Mouse (Mus musculus): ENCODE measurements around the gene Primpol. TPM values are rescaled to one million over a fixed set of nuclear protein-coding genes. Genes with fewer than 3 reads are reported as not detected.

Primpol gene
- polyA plus RNA-seq, 1 experiment = 2.8 TPM

DNA sequence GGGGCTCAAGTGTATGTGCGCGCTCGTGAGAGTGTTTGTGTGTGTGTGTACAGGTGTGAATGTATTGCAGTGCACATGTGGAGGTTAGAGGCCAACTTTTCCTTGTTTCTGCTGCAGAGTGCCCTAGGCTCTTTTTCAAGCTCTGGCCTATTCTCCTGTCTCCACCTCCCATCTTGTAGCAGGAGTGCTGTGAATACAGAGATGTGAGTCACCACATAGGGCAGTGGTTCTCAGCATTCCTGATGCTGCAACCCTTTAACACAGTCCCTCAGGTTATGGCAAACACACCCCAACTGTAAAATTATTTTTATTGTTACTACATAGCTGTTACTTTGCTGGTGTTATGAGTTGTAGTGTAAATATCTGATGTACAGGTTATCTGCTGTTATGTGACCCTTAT, 13.4 kb upstream of the Primpol start:
- 98% methylated on average over 3 of the region's 3 CpGs for WGBS
- no peaks in the 10 kb centered on the region for H3K27me3 ChIP-seq (ENCODE audit: control insufficient read depth, insufficient read depth, low read length)

DNA sequence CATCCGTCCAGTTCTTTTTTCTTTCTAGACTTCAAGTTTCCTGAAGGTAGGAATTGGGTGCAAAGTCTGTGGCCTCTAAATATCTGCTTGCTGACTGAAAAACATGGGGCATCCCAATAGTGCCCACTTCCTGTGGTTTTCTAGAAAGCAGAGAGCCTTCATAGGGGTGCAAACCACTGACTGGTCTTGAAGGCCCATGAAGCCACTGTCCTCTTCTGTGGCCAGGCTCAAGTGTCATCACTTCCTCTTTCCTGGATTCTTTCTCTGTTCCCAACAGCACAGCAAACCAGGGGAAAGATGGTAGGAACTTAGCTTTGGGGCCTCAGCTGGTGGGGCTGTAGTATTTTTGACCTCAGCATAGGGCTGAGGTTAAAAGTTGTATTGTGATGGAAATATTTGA, 11.6 kb upstream of the Primpol start:
- Histone ChIP-seq H3K27me3 (ENCODE audit: control insufficient read depth, insufficient read depth, low read length) (no peaks in the 10 kb centered on the region), H3K4me1 (ENCODE audit: control insufficient read depth, insufficient read depth, low read length) (peaks cover 2% of the 10 kb centered on the region; the same call in 1 of the 2 replicates), H3K4me3 (replicated peaks; ENCODE audit: insufficient read depth, low read depth, low read length) (no peak overlapping the region), H3K27ac (ENCODE audit: insufficient read depth, low read length) (no peak overlapping the region)
- WGBS = 90% methylated on average over 1 of the region's 1 CpGs
- TF ChIP-seq CTCF (IDR thresholded peaks at IDR 0.05; ENCODE audit: borderline replicate concordance, insufficient read depth, low read depth, low read length) (no peak), POLR2A (IDR thresholded peaks at IDR 0.05; ENCODE audit: borderline replicate concordance, insufficient read depth, low read length) (no peak)
- no peak for DNase-seq

More for the DNA sequence above, 13.4 kb upstream of the Primpol start:
- DNase-seq = no peak
- no peak for TF ChIP-seq POLR2A (IDR thresholded peaks at IDR 0.05; ENCODE audit: borderline replicate concordance, insufficient read depth, low read length)
- no peak for TF ChIP-seq CTCF (IDR thresholded peaks at IDR 0.05; ENCODE audit: borderline replicate concordance, insufficient read depth, low read depth, low read length)
- Histone ChIP-seq H3K4me3 (replicated peaks; ENCODE audit: insufficient read depth, low read depth, low read length) (no peak overlapping the region), H3K4me1 (ENCODE audit: control insufficient read depth, insufficient read depth, low read length) (peaks cover 2% of the 10 kb centered on the region; the same call in 1 of the 2 replicates), H3K27ac (ENCODE audit: insufficient read depth, low read length) (no peak overlapping the region)

DNA sequence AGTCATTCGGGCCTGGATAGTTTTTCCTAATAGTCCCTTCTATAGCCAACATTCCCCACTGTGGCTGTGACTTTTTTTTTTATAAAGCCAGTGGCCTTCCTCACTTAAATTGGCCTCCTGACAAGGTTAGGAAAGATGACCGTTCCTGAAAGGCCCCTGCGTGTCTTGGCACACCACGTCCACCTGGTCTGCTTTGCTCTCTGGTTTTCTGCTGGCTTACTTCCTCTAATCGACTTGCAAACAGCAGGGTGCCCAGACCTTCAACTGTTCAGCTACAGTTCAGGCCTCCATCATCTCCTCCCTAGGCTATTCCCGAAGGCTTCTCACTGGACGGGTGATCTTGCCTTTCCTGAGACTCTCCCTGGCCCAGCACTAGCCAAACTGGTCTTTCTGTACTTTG, 10.9 kb upstream of the Primpol start:
- DNase-seq = peak; percentile 15 to 18
- Histone ChIP-seq H3K27me3 (ENCODE audit: control insufficient read depth, insufficient read depth, low read length) (no peaks in the 10 kb centered on the region), H3K27ac (ENCODE audit: insufficient read depth, low read length) (no peak overlapping the region), H3K4me1 (ENCODE audit: control insufficient read depth, insufficient read depth, low read length) (peaks cover 2% of the 10 kb centered on the region; the same call in 1 of the 2 replicates), H3K4me3 (replicated peaks; ENCODE audit: insufficient read depth, low read depth, low read length) (no peak overlapping the region)
- no peak for TF ChIP-seq CTCF (IDR thresholded peaks at IDR 0.05; ENCODE audit: borderline replicate concordance, insufficient read depth, low read depth, low read length)
- TF ChIP-seq POLR2A (IDR thresholded peaks at IDR 0.05; ENCODE audit: borderline replicate concordance, insufficient read depth, low read length) = no peak
- 13% methylated on average over 7 of the region's 7 CpGs for WGBS

DNA sequence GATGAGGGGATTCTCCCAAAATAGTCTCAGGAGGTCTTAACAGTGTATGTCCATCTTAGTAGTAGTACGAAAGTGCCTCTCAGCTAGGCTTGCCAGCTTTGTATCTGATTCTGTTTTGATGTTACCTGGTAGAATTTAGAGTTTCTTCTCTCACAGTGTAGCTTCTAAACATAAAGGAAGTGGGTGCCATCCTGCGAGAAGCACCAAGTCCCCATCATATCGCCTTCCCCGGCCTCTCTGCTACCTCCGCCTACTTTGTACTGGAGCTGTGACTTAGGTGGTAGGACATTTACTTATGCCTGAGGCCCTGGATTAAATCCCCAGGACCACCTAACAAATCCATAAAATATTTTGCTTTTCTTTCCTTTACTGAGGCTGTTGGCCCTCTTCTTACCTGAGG, 9.6 kb upstream of the Primpol start:
- Histone ChIP-seq H3K4me3 (replicated peaks; ENCODE audit: insufficient read depth, low read depth, low read length) (no peak overlapping the region), H3K27ac (ENCODE audit: insufficient read depth, low read length) (no peak overlapping the region)
- no peak for TF ChIP-seq CTCF (IDR thresholded peaks at IDR 0.05; ENCODE audit: borderline replicate concordance, insufficient read depth, low read depth, low read length)
- no peak for TF ChIP-seq POLR2A (IDR thresholded peaks at IDR 0.05; ENCODE audit: borderline replicate concordance, insufficient read depth, low read length)

DNA sequence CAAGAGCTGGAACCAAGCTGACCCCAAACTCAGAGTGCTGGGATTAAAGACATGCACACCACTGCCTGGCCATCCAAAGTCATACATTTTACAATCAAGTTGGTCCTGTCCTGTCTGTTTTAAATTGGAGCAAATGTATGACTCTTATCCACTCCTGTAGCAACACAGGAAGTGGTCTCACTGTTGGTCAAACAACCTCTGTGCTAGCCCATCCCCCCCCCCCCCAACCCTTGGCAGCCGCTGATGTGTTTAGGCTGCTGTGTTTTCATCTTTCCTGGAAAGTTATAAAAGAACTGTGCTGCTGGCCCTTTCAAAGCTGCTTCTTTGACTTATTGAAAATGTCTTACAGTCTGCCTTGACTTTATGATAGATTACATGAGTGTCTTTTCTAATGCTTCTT, 8.2 kb upstream of the Primpol start:
- WGBS = 80% methylated on average over 1 of the region's 1 CpGs
- Histone ChIP-seq H3K4me3 (replicated peaks; ENCODE audit: insufficient read depth, low read depth, low read length) (no peak overlapping the region), H3K27ac (ENCODE audit: insufficient read depth, low read length) (no peak overlapping the region), H3K4me1 (ENCODE audit: control insufficient read depth, insufficient read depth, low read length) (peaks cover 2% of the 10 kb centered on the region; the same call in 1 of the 2 replicates), H3K27me3 (ENCODE audit: control insufficient read depth, insufficient read depth, low read length) (no peaks in the 10 kb centered on the region)
- DNase-seq = no peak
- TF ChIP-seq CTCF (IDR thresholded peaks at IDR 0.05; ENCODE audit: borderline replicate concordance, insufficient read depth, low read depth, low read length) = no peak
- no peak for TF ChIP-seq POLR2A (IDR thresholded peaks at IDR 0.05; ENCODE audit: borderline replicate concordance, insufficient read depth, low read length)

More for the DNA sequence above, 9.6 kb upstream of the Primpol start:
- Histone ChIP-seq H3K4me1 (ENCODE audit: control insufficient read depth, insufficient read depth, low read length) (peaks cover 2% of the 10 kb centered on the region; the same call in 1 of the 2 replicates), H3K27me3 (ENCODE audit: control insufficient read depth, insufficient read depth, low read length) (no peaks in the 10 kb centered on the region)
- no peak for DNase-seq
- 99% methylated on average over 5 of the region's 5 CpGs for WGBS

DNA sequence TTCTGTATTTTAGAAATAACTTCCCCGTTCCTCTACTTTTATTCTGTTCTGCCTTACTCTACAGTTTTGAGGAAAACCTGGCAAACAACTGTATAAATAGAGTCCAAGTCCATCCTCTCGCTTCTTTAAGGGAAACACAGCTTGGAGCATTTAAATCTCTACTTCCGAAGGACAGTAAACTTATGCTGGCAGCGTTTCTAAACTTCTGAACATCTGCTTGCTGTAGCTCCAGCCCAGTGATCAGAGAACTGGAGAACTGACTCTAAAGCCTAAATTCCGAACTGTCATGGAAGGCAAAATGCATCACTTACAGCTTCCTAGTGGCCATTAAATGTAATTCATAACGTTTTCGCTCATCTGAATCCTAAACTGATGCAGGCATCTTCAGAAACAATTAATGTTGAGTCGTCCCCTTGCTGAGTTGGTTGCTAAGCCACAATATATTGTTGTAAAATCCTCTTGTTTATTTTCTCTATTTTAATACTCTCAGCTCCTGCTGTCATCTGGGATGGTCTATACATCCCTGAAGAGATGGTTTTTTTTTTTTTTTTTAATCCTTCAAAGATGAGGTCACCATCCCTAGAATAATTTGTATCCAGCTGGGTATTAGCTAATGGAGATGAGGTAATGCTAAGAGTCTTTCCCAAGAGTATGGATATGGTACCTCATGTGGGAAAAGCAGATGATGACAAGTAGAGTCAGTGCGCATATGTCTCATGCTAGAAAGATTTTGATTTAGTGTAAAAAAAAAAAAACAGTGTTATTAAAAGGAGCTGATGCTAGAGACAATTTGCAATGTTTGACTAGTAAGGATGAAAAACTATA, 5.6 kb upstream of the Primpol start:
- TF ChIP-seq CTCF (IDR thresholded peaks at IDR 0.05; ENCODE audit: borderline replicate concordance, insufficient read depth, low read depth, low read length) (no peak), POLR2A (IDR thresholded peaks at IDR 0.05; ENCODE audit: borderline replicate concordance, insufficient read depth, low read length) (no peak)
- H3K27ac ChIP-seq (ENCODE audit: insufficient read depth, low read length) = no peak overlapping the region
- WGBS = 46% methylated on average over 9 of the region's 9 CpGs

DNA sequence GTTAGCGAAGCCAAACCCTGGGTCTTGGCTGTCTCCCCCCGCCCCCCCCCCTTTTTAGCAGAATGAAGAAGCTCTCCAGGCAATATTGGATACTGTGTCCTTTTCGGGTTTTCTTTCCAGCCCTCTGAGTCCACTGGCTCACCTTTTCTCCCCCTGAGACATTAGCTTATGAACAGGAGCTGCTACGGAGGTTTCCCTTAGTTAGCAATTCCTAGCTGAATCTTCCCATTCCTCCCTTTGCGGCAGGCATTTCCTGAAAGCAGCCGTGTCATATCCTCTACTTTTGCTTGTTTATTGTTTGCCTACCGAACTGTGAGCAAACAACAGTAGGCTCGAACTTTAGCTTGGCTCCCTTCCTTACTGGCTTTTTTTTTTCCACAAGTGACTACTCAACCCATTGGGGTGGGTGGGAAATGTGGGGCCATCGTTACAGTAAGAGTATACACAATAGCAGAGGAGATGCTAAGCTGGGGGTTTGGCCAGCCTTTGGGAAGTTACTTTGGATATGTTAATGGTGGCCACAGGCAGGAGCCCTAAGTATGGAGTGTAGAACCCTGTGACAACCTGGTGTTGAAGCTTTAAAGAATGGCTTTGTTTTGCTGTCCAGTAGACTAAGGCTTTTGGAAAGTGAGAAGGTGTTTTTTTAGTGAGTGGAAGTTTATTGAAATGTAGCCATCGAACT, 1.8 kb upstream of the Primpol start:
- 7% methylated on average over 10 of the region's 10 CpGs for WGBS
- DNase-seq = no peak

More for the DNA sequence above, 5.6 kb upstream of the Primpol start:
- no peak overlapping the region for H3K4me3 ChIP-seq (replicated peaks; ENCODE audit: insufficient read depth, low read depth, low read length)
- no peaks in the 10 kb centered on the region for H3K27me3 ChIP-seq (ENCODE audit: control insufficient read depth, insufficient read depth, low read length)
- no peak for DNase-seq
- no peaks in the 10 kb centered on the region for H3K4me1 ChIP-seq (ENCODE audit: control insufficient read depth, insufficient read depth, low read length)

More for the DNA sequence above, 1.8 kb upstream of the Primpol start:
- Histone ChIP-seq H3K27me3 (ENCODE audit: control insufficient read depth, insufficient read depth, low read length) (no peaks in the 10 kb centered on the region), H3K27ac (ENCODE audit: insufficient read depth, low read length) (no peak overlapping the region), H3K4me3 (replicated peaks; ENCODE audit: insufficient read depth, low read depth, low read length) (peak overlapping the region; percentile 67), H3K4me1 (ENCODE audit: control insufficient read depth, insufficient read depth, low read length) (no peaks in the 10 kb centered on the region)
- TF ChIP-seq CTCF (IDR thresholded peaks at IDR 0.05; ENCODE audit: borderline replicate concordance, insufficient read depth, low read depth, low read length) (no peak), POLR2A (IDR thresholded peaks at IDR 0.05; ENCODE audit: borderline replicate concordance, insufficient read depth, low read length) (no peak)

Data from cerebellum, adult 2 months (tissue).